Mouse (Mus musculus): ENCODE data around the gene Serpinb9c. TPM values are rescaled to one million over a fixed set of nuclear protein-coding genes. Genes with fewer than 3 reads are reported as not detected.
"Not testable (repeated sequence)": the region's sequence is repeated elsewhere in the genome, so short reads cannot be mapped to it uniquely, and the experiment has no call there.

Serpinb9c gene
- polyA plus RNA-seq (2015; fragmentation: Nextera tagmentation; extraction: Ambion mirVana), result not detected in 2 replicates

GRCm38 (mm10) chr13:33159642-33160041 lies at the start of gene Serpinb9c:
Gene Serpinb9c, minus strand, starts transcription at chr13:33159742.
- 72% methylated on average over 4 of the region's 4 CpGs for WGBS
- Histone ChIP-seq H3K36me3 (replicated peaks) (no peaks in the 10 kb centered on the region), H3K4me1 (no peaks in the 10 kb centered on the region), H3K9ac (no peak within 1 kb of the TSS), H3K4me2 (no peak within 1 kb of the TSS), H3K4me3 (no peak within 1 kb of the TSS), H3K27ac (no peak within 1 kb of the TSS), H3K27me3 (replicated peaks) (no peaks in the 10 kb centered on the region), H3K9me3 (no peaks in the 10 kb centered on the region)
- no peak for ATAC-seq (replicated peaks)

GRCm38 (mm10) chr13:33199740-33200139 lies 40.2 kb upstream of the Serpinb9c start:
- Histone ChIP-seq H3K36me3 (replicated peaks) (no peaks in the 10 kb centered on the region), H3K4me2 (no peak overlapping the region), H3K27me3 (replicated peaks) (no peaks in the 10 kb centered on the region), H3K4me1 (no peaks in the 10 kb centered on the region), H3K9me3 (no peaks in the 10 kb centered on the region; the same call in 1 of the 2 replicates), H3K4me3 (no peak overlapping the region), H3K9ac (no peak overlapping the region), H3K27ac (no peak overlapping the region)
- WGBS, result 47% methylated on average over 2 of the region's 2 CpGs
- no peak for ATAC-seq (replicated peaks)

GRCm38 (mm10) chr13:33192659-33193058 lies 33.1 kb upstream of the Serpinb9c start, which contains the start of gene Serpinb9d:
Gene Serpinb9d, plus strand, starts transcription at chr13:33192959.
- Histone ChIP-seq H3K4me2 (no peak within 1 kb of the TSS), H3K27me3 (replicated peaks) (no peaks in the 10 kb centered on the region), H3K36me3 (replicated peaks) (no peaks in the 10 kb centered on the region), H3K9ac (no peak within 1 kb of the TSS), H3K27ac (no peak within 1 kb of the TSS), H3K9me3 (no peaks in the 10 kb centered on the region; the same call in 1 of the 2 replicates), H3K4me1 (no peaks in the 10 kb centered on the region), H3K4me3 (no peak within 1 kb of the TSS)
- WGBS, result 80% methylated on average over 5 of the region's 5 CpGs
- no peak for ATAC-seq (replicated peaks)

- not testable (repeated sequence) for ATAC-seq (replicated peaks); H3K36me3 ChIP-seq (replicated peaks); H3K4me1 ChIP-seq; H3K9ac ChIP-seq; H3K27me3 ChIP-seq (replicated peaks); H3K27ac ChIP-seq; H3K9me3 ChIP-seq; H3K4me2 ChIP-seq; H3K4me3 ChIP-seq
- 91% methylated on average over 1 of the region's 1 CpGs for WGBS
Measured at GRCm38 (mm10) chr13:33190486-33190885, 30.9 kb upstream of the Serpinb9c start.

- H3K27me3 ChIP-seq (replicated peaks), result no peaks in the 10 kb centered on the region
- H3K4me3 ChIP-seq, result no peak overlapping the region
- no peak overlapping the region for H3K9ac ChIP-seq
- WGBS, result 78% methylated on average over 3 of the region's 3 CpGs
- ATAC-seq (replicated peaks), result no peak
- H3K36me3 ChIP-seq (replicated peaks), result no peaks in the 10 kb centered on the region
- no peak overlapping the region for H3K27ac ChIP-seq
- no peaks in the 10 kb centered on the region for H3K4me1 ChIP-seq
- H3K4me2 ChIP-seq, result no peak overlapping the region
- H3K9me3 ChIP-seq, result 0 out of 2 replicates have a peak, but pooled peaks cover 2% of the 10 kb centered on the region
Measured at GRCm38 (mm10) chr13:33141435-33141834, 18.1 kb downstream of the Serpinb9c start.

- no peaks in the 10 kb centered on the region for H3K27me3 ChIP-seq (replicated peaks)
- ATAC-seq (replicated peaks), result no peak
- no peak overlapping the region for H3K4me3 ChIP-seq
- 0 out of 2 replicates have a peak, but pooled peaks cover 2% of the 10 kb centered on the region for H3K9me3 ChIP-seq
- H3K4me2 ChIP-seq, result no peak overlapping the region
- no peaks in the 10 kb centered on the region for H3K36me3 ChIP-seq (replicated peaks)
- H3K27ac ChIP-seq, result no peak overlapping the region
- no peaks in the 10 kb centered on the region for H3K4me1 ChIP-seq
- WGBS, result 88% methylated on average over 2 of the region's 2 CpGs
- H3K9ac ChIP-seq, result no peak overlapping the region
Measured at GRCm38 (mm10) chr13:33137717-33138116, 21.8 kb downstream of the Serpinb9c start.

GRCm38 (mm10) chr13:33113054-33113453 lies 46.5 kb downstream of the Serpinb9c start:
- H3K4me3 ChIP-seq, result no peak overlapping the region
- no peak overlapping the region for H3K4me2 ChIP-seq
- no peak overlapping the region for H3K27ac ChIP-seq
- 63% methylated on average over 3 of the region's 3 CpGs for WGBS
- no peaks in the 10 kb centered on the region for H3K4me1 ChIP-seq
- no peak overlapping the region for H3K9ac ChIP-seq
- no peaks in the 10 kb centered on the region for H3K36me3 ChIP-seq (replicated peaks)
- H3K9me3 ChIP-seq, result no peaks in the 10 kb centered on the region
- H3K27me3 ChIP-seq (replicated peaks), result no peaks in the 10 kb centered on the region
- ATAC-seq (replicated peaks), result no peak

GRCm38 (mm10) chr13:33105626-33106025 lies 53.9 kb downstream of the Serpinb9c start:
- Histone ChIP-seq H3K27ac (no peak overlapping the region), H3K4me1 (no peaks in the 10 kb centered on the region), H3K36me3 (replicated peaks) (no peaks in the 10 kb centered on the region), H3K4me3 (no peak overlapping the region), H3K9me3 (no peaks in the 10 kb centered on the region), H3K9ac (no peak overlapping the region), H3K4me2 (no peak overlapping the region), H3K27me3 (replicated peaks) (no peaks in the 10 kb centered on the region)
- ATAC-seq (replicated peaks), result no peak

Other genes starting within 250 kb of the Serpinb9c start
- 1.6 and 1.7 TPM in 2 replicates for gene Serpinb6b, start 194.5 kb downstream of the Serpinb9c start, polyA plus RNA-seq (2015; fragmentation: Nextera tagmentation; extraction: Ambion mirVana)
- 1.6 and 2.1 TPM in 2 replicates for gene Serpinb9, start 156.5 kb downstream of the Serpinb9c start, polyA plus RNA-seq (2015; fragmentation: Nextera tagmentation; extraction: Ambion mirVana)
- gene Serpinb9b, start 132.3 kb downstream of the Serpinb9c start, polyA plus RNA-seq (2015; fragmentation: Nextera tagmentation; extraction: Ambion mirVana), result 0.23 and 0.36 TPM in 2 replicates
- gene Serpinb1b, start 81.2 kb downstream of the Serpinb9c start, polyA plus RNA-seq (2015; fragmentation: Nextera tagmentation; extraction: Ambion mirVana), result 2.0 and 2.7 TPM in 2 replicates
- not detected in 2 replicates for gene Serpinb9d, start 33.2 kb upstream of the Serpinb9c start, polyA plus RNA-seq (2015; fragmentation: Nextera tagmentation; extraction: Ambion mirVana)
- not detected in 2 replicates for gene Serpinb9e, start 89.9 kb upstream of the Serpinb9c start, polyA plus RNA-seq (2015; fragmentation: Nextera tagmentation; extraction: Ambion mirVana)
- not detected in 2 replicates for gene Serpinb9f, start 164.3 kb upstream of the Serpinb9c start, polyA plus RNA-seq (2015; fragmentation: Nextera tagmentation; extraction: Ambion mirVana)
- not detected in 2 replicates for gene Gm11397, start 236.0 kb upstream of the Serpinb9c start, polyA plus RNA-seq (2015; fragmentation: Nextera tagmentation; extraction: Ambion mirVana)